Mouse (Mus musculus) stomach, postnatal 0 days (tissue): ENCODE measurements around the gene Dchs1.

ENCODE experiments used
- CTCF ChIP-seq: IDR thresholded peaks from 2 replicates; pipeline ENCODE4 v1.5.1; 2016; ENCODE audit warnings: antibody characterized with exemption, low read depth, mild to moderate bottlenecking, moderate library complexity
- EP300 ChIP-seq: optimal IDR thresholded peaks from 2 replicates; pipeline ENCODE3; 2016; ENCODE audit warnings: antibody characterized with exemption

- TF ChIP-seq CTCF (no peak), EP300 (no peak)
Observed at GRCm38 (mm10) chr7:105733836-105734235, 53.6 kb downstream of the Dchs1 start.
